Mouse (Mus musculus): ENCODE measurements around the gene Trim75.
"Not testable (repeated sequence)": the region's sequence is repeated elsewhere in the genome, so short reads cannot be mapped to it uniquely, and the experiment has no call there.

Trim75 gene

GRCm38 (mm10) chr8:64987731-64988130 is at the start of gene Trim75:
Trim75 (minus strand) TSS chr8:64987831.
- no peak for DNase-seq

DNA sequence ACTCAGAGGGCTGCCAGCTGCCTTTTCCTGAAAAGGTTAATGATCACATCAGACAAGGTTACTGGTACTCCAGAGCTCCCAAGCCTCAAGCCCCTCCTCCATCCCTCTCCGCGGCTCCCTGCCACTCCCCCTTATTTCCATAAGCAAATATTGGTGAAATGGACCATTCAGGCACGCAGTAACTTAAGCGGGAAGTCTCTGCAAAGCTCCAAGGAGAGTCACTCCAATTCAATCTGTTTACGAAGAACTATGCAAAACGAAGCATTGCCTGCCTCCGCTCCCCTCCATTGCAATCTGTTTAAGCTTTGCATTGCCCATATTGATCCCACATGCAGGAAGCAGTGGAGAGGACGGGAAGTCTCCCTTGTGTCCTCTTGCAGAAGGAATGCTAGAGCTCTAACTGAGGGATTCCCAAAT is 49.5 kb upstream of the Trim75 start, which contains the start of gene Apela:
Gene Apela (minus strand): TSS at position 220 of the 417 bp plus-strand sequence.
- peak; percentile 7 for DNase-seq

- DNase-seq, result no peak
These were observed 46.5 kb upstream of the Trim75 start for GRCm38 (mm10) chr8:65034136-65034535.

- DNase-seq, result no peak
These were observed 45.4 kb upstream of the Trim75 start for GRCm38 (mm10) chr8:65033056-65033455.

DNA sequence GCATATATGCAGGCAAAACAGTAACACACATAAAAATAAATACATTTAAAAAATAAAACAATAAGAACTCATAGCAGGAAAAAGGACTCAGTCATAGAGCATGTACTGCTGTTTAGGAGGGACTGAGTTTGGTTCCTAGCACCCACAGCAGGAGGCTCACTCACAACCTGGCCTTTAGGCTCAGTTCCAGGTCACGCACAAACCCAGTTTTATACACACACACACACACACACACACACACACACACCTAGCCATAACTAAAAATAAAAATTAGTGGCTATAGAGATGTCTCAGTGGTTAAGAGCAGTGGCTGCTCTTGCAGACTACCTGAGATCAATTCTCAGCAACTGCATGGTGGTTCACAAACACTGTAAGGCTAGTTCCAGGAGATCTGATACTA is 44.5 kb upstream of the Trim75 start:
- no peak for DNase-seq

DNA sequence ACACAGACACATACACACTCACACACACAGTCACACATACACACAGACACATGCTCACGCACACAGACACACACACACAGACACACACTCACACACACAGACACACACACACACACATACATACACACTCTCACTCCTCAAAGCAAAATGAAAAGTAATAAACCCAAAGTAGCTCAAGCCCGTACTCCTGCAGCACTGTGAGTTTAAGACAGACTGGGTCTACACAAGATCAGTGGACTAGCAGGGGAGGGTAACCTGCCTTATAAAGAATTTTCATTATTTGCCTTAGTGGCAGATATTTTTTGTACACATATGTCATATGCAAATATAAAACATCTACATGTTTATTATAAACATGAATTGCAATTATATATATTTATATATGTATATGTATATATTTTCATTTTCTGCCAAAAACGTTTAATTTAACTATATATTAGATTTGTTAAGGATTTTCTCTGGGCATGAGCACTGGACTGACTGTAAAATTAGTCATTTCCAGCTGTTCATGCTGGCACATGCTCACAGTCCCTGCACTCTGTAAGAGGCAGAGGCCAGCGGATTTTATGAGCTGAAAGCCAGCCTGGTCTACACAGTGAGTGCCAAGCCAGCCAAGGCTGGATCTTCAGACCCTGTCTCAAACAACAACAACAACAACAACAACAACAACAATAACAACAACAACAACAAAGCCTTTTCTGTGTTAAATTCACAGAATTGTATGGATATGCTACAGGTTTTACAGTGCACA is 43.3 kb upstream of the Trim75 start:
- DNase-seq, result no peak

GRCm38 (mm10) chr8:65029776-65030175 is 42.1 kb upstream of the Trim75 start:
- DNase-seq, result no peak

- DNase-seq, result no peak
These were observed 41.5 kb upstream of the Trim75 start for GRCm38 (mm10) chr8:65028959-65029686.

- DNase-seq, result peak; percentile 57
These were observed 34.9 kb upstream of the Trim75 start for GRCm38 (mm10) chr8:65022485-65022884.

DNA sequence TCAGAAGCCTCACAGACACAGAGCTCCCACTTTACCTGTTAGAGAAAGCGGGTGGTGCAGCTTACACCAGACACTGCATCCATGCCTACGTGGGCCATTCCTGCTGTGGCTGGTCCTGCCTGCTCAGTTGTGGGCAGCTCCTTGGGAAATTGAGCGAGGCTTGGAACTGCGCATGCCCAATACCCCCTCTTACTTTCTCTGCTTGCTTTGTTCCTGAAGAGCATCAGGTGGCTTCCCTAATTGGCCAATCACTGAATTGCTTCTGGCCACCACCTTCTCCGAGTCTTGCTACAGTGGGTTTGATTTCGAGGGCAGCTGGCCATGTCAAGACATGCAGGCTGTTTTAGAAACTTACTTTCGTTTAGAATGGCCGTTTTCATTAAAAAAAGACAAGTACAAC is 30.8 kb upstream of the Trim75 start, which contains the start of the genes Trim61 and Trim60:
Gene Trim61 (minus strand): TSS at position 101 of the 400 bp plus-strand sequence.
Gene Trim60 (minus strand): TSS at position 162 of the 400 bp plus-strand sequence.
- no peak for DNase-seq

DNA sequence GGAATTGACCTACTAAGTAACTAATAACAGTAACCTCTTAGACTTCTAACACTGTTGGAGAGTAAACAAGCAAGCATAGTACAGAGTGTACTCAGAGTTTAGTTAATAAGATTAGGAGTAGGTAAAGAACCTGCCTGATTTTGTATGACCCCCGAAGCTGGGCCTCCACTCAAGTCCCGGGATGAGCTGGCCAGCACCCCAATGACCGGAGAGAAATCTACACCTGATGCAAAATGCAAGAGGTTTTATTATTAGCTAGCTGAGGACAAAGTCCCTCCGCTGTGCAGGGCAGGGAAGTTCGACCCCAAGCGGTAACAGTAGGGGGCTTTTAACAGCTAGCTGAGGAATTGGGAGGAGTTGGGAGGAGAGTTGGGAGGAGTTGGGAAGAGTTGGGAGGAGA is 20.0 kb upstream of the Trim75 start:
- not testable (repeated sequence) for DNase-seq

DNA sequence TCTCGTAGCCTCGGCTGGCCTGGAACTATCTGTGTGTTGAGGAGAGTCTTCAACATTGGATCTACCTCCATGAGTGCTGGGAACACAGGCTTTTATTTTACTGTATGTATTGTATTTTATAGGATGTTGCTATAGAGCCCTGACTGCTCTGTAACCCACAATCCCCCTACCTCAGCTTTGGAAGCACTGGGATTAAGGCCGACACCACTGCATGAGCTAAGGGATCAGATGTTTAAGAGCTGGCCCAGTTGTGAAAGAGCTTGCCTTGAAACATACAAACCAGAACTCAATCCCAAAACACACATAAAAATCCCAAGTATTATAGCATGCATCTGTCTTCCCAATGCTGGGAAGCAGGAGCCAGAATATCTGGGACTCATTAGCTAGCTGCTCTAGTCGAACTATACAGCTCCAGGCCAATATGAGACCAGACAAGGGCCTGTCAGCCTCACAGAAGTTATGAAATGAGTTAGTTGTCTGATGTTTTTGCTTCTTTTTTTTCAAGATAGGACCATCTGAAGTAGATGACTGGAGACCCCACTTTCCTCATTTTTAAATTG is 11.3 kb upstream of the Trim75 start:
- no peak for DNase-seq

- DNase-seq, result no peak
These were observed 4.3 kb downstream of the Trim75 start for GRCm38 (mm10) chr8:64983150-64983897.

DNA sequence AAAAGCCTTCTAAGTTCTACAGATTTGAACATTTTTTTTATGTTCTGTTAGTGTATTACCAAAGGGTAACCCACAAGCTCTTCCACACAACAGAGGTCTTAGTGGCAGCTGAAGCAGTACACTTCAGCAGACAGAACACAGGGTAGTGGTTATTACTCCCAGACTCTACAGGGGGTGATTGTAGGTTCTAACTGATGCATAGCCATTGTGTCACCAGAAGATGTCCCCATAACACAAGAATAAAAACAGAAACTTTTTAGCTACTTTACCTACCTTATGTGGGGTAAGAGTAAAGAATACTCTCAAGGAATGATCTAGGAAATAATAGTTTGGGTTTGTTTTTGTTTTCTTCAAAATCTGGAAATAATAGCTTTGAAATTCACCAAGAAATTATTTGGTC is 24.8 kb downstream of the Trim75 start:
- DNase-seq, result no peak

- no peak for DNase-seq
These were observed 28.6 kb downstream of the Trim75 start for GRCm38 (mm10) chr8:64959025-64959424.

- no peak for DNase-seq
These were observed 35.5 kb downstream of the Trim75 start for GRCm38 (mm10) chr8:64952101-64952500.

DNA sequence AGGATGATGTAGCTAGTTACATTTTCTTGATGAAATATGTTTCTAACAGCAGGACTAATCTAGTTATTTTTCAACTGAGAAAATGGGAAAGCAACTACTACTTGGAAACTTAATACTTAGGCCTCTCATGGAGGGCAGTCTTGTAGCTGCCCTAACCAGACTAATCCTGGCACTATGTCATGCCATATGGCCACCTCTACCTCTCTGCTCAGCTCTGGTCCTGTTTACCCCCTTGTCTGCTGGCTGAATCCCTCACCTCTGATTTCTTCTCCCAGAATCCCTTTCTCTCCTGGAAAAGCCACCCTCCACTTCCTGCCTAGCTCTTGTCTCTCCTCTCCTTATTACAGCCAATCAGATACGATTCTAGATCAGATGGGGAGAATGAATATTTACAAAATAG is 39.3 kb downstream of the Trim75 start:
- DNase-seq, result no peak

DNA sequence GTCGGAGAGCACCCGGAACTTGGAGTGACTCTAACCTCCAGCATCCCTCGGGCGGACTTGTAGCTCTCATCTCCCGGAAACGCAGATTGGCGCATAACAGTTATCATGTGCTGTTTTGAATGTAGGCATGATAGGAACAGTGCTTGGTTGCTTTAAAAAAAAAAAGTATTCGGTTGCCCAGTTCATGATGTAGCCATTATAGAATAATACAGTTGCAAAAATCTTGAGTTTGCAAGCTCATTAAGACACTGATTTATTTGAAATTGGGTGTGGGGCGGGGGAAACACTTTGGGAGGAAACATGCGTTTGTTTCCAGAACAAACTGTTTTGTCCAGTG is 40.0 kb downstream of the Trim75 start:
- DNase-seq, result no peak

DNA sequence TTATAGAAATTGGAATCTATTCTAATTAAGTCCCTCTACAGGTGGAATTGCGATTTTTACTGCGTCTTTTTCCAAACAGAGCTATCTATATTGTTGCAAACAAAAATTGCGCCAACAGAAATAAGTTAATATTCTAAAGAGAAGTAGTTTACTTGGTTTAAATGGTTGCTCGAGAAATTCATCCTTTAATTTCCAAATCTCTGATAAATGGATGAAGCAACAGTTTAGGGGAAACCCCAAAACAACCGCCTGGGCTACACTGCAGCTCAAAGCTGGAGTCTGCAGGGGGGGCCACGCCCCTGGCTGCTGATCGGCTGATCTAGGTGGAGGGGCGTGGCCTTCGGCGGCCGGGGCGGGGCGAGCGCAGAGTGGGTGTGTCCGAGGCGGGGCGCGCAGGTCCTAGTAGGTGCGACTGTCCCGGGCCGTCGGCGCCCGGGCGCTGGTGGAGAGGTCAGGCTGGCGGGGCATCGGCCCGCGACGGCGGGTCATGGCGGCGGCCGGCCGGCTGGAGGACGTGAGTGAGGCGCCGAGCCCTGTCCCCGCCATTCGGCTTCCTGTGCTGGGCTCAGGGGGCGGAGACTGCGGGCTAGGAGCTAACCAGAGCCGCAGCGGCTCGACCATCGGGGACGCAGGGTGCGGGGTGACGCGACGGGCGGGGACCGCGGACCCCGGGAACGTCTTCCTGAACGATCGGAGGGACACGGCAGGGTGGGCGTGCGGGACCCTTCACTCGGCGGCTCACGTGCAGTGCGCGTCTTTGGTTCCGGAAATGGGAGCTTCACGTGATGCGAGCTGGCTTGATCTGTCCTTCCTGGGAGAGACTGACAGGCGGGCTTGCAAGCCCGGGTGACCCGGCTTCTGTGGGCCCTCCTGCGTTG is 40.6 kb downstream of the Trim75 start, which contains the start of gene Tmem192:
Gene Tmem192 (plus strand): TSS at position 366 of the 878 bp plus-strand sequence.
- DNase-seq, result peak; percentile 95

GRCm38 (mm10) chr8:64946441-64946819 is 41.2 kb downstream of the Trim75 start:
- DNase-seq, result no peak

DNA sequence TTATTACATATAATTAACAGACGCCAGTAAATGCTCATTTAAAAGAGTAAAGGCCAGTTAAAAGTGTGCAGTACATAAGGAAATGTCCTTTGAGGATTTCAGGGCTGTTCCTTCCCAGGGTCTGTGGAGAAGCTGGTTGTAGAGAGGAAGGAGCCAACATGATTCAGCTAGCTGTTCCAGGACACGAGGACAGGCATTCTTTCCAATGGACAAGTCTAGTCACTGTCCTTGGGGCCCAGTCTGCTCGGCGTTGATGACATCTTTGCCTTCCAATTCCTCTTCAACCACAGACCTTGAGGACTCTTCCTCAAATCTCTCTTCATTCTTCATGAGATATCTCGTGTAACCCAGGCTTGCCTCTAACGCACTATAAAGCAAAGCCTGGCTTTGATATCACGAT is 42.0 kb downstream of the Trim75 start:
- DNase-seq, result no peak

DNA sequence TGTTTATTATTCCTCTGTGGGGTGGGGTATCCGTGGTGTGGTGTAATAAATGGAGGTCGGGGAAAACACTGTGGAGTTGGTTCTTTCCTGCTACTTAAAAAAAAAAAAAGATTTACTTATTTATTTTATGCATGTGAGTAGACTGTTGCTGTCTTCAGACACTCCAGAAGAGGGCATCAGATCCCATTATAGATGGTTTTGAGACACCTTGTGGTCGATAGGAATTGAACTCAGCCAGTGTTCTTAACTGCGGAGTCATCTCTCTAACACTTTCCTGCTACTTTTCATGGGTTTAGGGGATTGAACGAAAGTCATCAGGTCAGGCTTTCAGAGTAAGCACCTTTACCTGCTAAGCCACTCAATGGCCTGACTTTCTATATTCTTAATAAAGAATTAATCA is 42.8 kb downstream of the Trim75 start:
- no peak for DNase-seq
